Mouse (Mus musculus) embryonic fibroblast, embryonic 13.5 days (primary cell): ENCODE results near the gene Etl4.

Experiments
- CTCF ChIP-seq: IDR thresholded peaks from 2 replicates; pipeline ENCODE4 v1.5.1; 2011; ENCODE audit warnings: mild to moderate bottlenecking, control low read depth, low read length, moderate library complexity, borderline replicate concordance; ENCODE audit not compliant: insufficient read depth
- POLR2A ChIP-seq: IDR thresholded peaks from 2 replicates; pipeline ENCODE4 v1.6.1; 2011; ENCODE audit warnings: low read depth, mild to moderate bottlenecking, control low read depth, low read length, moderate library complexity

- TF ChIP-seq CTCF = no peak
- no peak for TF ChIP-seq POLR2A
Measured at GRCm38 (mm10) chr2:20727752-20728438, 818.3 kb downstream of the Etl4 start.
